Comparison of ENCODE assay signal across 21 mouse cellular contexts in genomic region chr15:31540513-31540802, GRCm38 (mm10). TPM values are rescaled to one million over a fixed set of nuclear protein-coding genes. Genes with fewer than 3 reads are reported as not detected.
DNase-seq lines count a peak whose midpoint lies in the region; ATAC-seq and TF ChIP-seq lines count a peak whose summit lies in the region.
"Had no signal": no experiment of that assay in that cellular context is flagged by ENCODE, and none has a peak within 500 bp of the region (broad histone marks: within the 10 kb centered on the region; RNA-seq: fewer than 3 reads in every experiment).

No protein-coding gene starts in this region.

- 28% methylated on average over 1 of the region's 1 CpGs for WGBS in kidney, adult 2 months
- WGBS in stomach, embryonic 15.5 days: 44% methylated on average over 1 of the region's 1 CpGs
- 26% methylated on average over 1 of the region's 1 CpGs for WGBS in stomach, postnatal 0 days
- WGBS in liver, embryonic 14.5 days (ENCODE audit: insufficient replicate concordance): 0% methylated on average over 1 of the region's 1 CpGs

- no peak overlapping the region for H3K9ac ChIP-seq in stomach, embryonic 15.5 days
- no peak overlapping the region for H3K9ac ChIP-seq in stomach, postnatal 0 days (ENCODE audit: low read length)
- peak overlapping the region; percentile 63 for H3K9ac ChIP-seq in liver, embryonic 14.5 days (replicated peaks)
- H3K9ac ChIP-seq: embryonic facial prominence, embryonic 12.5 days; forebrain, embryonic 13.5 days; hindbrain, embryonic 15.5 days; limb, embryonic 15.5 days; neural tube, embryonic 13.5 days had no signal

- no peak for TF ChIP-seq EP300 in stomach, postnatal 0 days (optimal IDR thresholded peaks at IDR 0.05)
- no peak for TF ChIP-seq EP300 in liver, embryonic 14.5 days (IDR thresholded peaks at IDR 0.05; ENCODE audit: low read depth)

- TF ChIP-seq CTCF in kidney, adult 2 months (conservative IDR thresholded peaks at IDR 0.05; ENCODE audit: insufficient read depth, insufficient read length, low read depth, low read length): no peak
- no peak for TF ChIP-seq CTCF in stomach, postnatal 0 days (IDR thresholded peaks at IDR 0.05; ENCODE audit: low read depth)
- no peak for TF ChIP-seq CTCF in liver, embryonic 14.5 days (IDR thresholded peaks at IDR 0.05; ENCODE audit: low read depth)

- no peak for DNase-seq in kidney, adult 2 months
- no peak for DNase-seq in kidney, postnatal 36 days
- no peak for DNase-seq in stomach, postnatal 0 days (ENCODE audit: low spot score)
- no peak for DNase-seq in liver, embryonic 14.5 days (ENCODE audit: low read depth in 3 of 3, low spot score in 3 of 3)
- no peak for DNase-seq in ovary, postnatal 10 days (ENCODE audit: low spot score)
- DNase-seq in kidney, adult 9 months: no peak
- DNase-seq: adrenal gland, postnatal 14 days; B cell, adult 2 months; cerebellum, adult 2 months; gastrocnemius, postnatal 25 days; kidney, postnatal 25 days; right cerebral cortex, postnatal 25 days; thymus, adult 18-20 months had no signal

- H3K27ac ChIP-seq in kidney, adult 2 months (ENCODE audit: insufficient read depth, low read depth, low read length): peak overlapping the region; percentile 68; the same call in 1 of the 2 replicates
- 0 out of 2 replicates have a peak overlapping the region, but pooled peaks have one; percentile 31 for H3K27ac ChIP-seq in stomach, embryonic 15.5 days
- H3K27ac ChIP-seq in stomach, postnatal 0 days (replicated peaks): no peak overlapping the region; the same call in 1 of the 2 replicates
- peak overlapping the region; percentile 83 for H3K27ac ChIP-seq in liver, embryonic 14.5 days
- H3K27ac ChIP-seq: embryonic facial prominence, embryonic 12.5 days; forebrain, embryonic 13.5 days; hindbrain, embryonic 15.5 days; limb, embryonic 15.5 days; neural tube, embryonic 13.5 days had no signal

- TF ChIP-seq POLR2A in kidney, adult 2 months (IDR thresholded peaks at IDR 0.05; ENCODE audit: low read depth, low read length): no peak

- H3K9me3 ChIP-seq in stomach, embryonic 15.5 days: no peaks in the 10 kb centered on the region
- no peaks in the 10 kb centered on the region for H3K9me3 ChIP-seq in stomach, postnatal 0 days (ENCODE audit: control insufficient read depth, low read length)
- H3K9me3 ChIP-seq in liver, embryonic 14.5 days (ENCODE audit: control insufficient read depth, low read length): no peaks in the 10 kb centered on the region
- H3K9me3 ChIP-seq: embryonic facial prominence, embryonic 12.5 days; forebrain, embryonic 13.5 days; hindbrain, embryonic 15.5 days; limb, embryonic 15.5 days; neural tube, embryonic 13.5 days had no signal

- no peaks in the 10 kb centered on the region for H3K36me3 ChIP-seq in kidney, adult 2 months (ENCODE audit: control insufficient read depth, insufficient read depth, low read length)
- no peaks in the 10 kb centered on the region for H3K36me3 ChIP-seq in stomach, embryonic 15.5 days
- H3K36me3 ChIP-seq in stomach, postnatal 0 days (ENCODE audit: control insufficient read depth, insufficient read depth, low read length): no peaks in the 10 kb centered on the region
- no peaks in the 10 kb centered on the region for H3K36me3 ChIP-seq in liver, embryonic 14.5 days (replicated peaks; ENCODE audit: control insufficient read depth, insufficient read depth, low read depth)
- H3K36me3 ChIP-seq: embryonic facial prominence, embryonic 12.5 days; hindbrain, embryonic 15.5 days; limb, embryonic 15.5 days; neural tube, embryonic 13.5 days had no signal

- H3K4me3 ChIP-seq in kidney, adult 2 months (ENCODE audit: insufficient read depth, low read depth, low read length): no peak overlapping the region
- no peak overlapping the region for H3K4me3 ChIP-seq in stomach, embryonic 15.5 days (replicated peaks)
- H3K4me3 ChIP-seq in stomach, postnatal 0 days (ENCODE audit: low read depth, low read length): no peak overlapping the region
- H3K4me3 ChIP-seq in liver, embryonic 14.5 days (ENCODE audit: insufficient read depth in 1 of 2, low read depth in 2 of 2, low read length in 2 of 2): peak overlapping the region; percentile 26 to 48
- H3K4me3 ChIP-seq: embryonic facial prominence, embryonic 12.5 days; forebrain, embryonic 13.5 days; hindbrain, embryonic 15.5 days; limb, embryonic 15.5 days; neural tube, embryonic 13.5 days had no signal

- peaks cover 39% of the 10 kb centered on the region for H3K4me1 ChIP-seq in kidney, adult 2 months (ENCODE audit: control insufficient read depth, insufficient read depth, low read length)
- H3K4me1 ChIP-seq in stomach, embryonic 15.5 days: peaks cover 19% of the 10 kb centered on the region
- H3K4me1 ChIP-seq in stomach, postnatal 0 days (replicated peaks; ENCODE audit: control insufficient read depth, insufficient read depth): peaks cover 3% of the 10 kb centered on the region; the same call in 1 of the 2 replicates
- peaks cover 44 to 61% of the 10 kb centered on the region in 2 experiments for H3K4me1 ChIP-seq in liver, embryonic 14.5 days (replicated peaks; ENCODE audit: control insufficient read depth in 2 of 2, insufficient read depth in 2 of 2, low read length in 1 of 2)

- no peaks in the 10 kb centered on the region for H3K27me3 ChIP-seq in kidney, adult 2 months (replicated peaks; ENCODE audit: control insufficient read depth, insufficient read depth, low read length)
- no peaks in the 10 kb centered on the region for H3K27me3 ChIP-seq in stomach, embryonic 15.5 days (replicated peaks)
- H3K27me3 ChIP-seq in stomach, postnatal 0 days (ENCODE audit: control insufficient read depth, insufficient read depth, low read length): no peaks in the 10 kb centered on the region
- H3K27me3 ChIP-seq in liver, embryonic 14.5 days (ENCODE audit: control insufficient read depth, insufficient read depth, low read length): no peaks in the 10 kb centered on the region
- H3K27me3 ChIP-seq: embryonic facial prominence, embryonic 12.5 days; forebrain, embryonic 13.5 days; hindbrain, embryonic 15.5 days; limb, embryonic 15.5 days; neural tube, embryonic 13.5 days had no signal

- no peak overlapping the region for H3K4me2 ChIP-seq in stomach, embryonic 15.5 days
- H3K4me2 ChIP-seq in stomach, postnatal 0 days (replicated peaks; ENCODE audit: low read depth): no peak overlapping the region
- peak overlapping the region; percentile 73 for H3K4me2 ChIP-seq in liver, embryonic 14.5 days (ENCODE audit: low read depth)
- H3K4me2 ChIP-seq: embryonic facial prominence, embryonic 12.5 days; forebrain, embryonic 13.5 days; hindbrain, embryonic 15.5 days; limb, embryonic 15.5 days; neural tube, embryonic 13.5 days had no signal

- no peak for ATAC-seq in stomach, embryonic 15.5 days (ENCODE audit: insufficient read depth, low FRiP score, low read depth)
- no peak for ATAC-seq in stomach, postnatal 0 days (ENCODE audit: low FRiP score, low TSS enrichment)
- ATAC-seq in liver, embryonic 14.5 days (ENCODE audit: insufficient read depth): peak; percentile 57
- ATAC-seq: activated CD4-positive, CD25-positive, alpha-beta regulatory T cell, adult 4 months; forebrain, embryonic 13.5 days; intestine, postnatal 0 days had no signal

RNA-seq across cellular contexts. Expression of gene March6, which starts 9.6 kb away (rescaled TPM):
- 36.1 and 46.6 TPM in 2 replicates for polyA plus RNA-seq in kidney, adult 2 months (2012; rRNA removed)
- 25.6 and 27.3 TPM in 2 replicates for polyA plus RNA-seq in stomach, embryonic 15.5 days (2015; fragmentation: Nextera tagmentation; extraction: Ambion mirVana)
- polyA plus RNA-seq in stomach, postnatal 0 days (2015; fragmentation: Nextera tagmentation; extraction: Ambion mirVana): 12.6 and 12.9 TPM in 2 replicates
- polyA plus RNA-seq in liver, embryonic 14.5 days (2012; rRNA removed): 6.9 and 9.0 TPM in 2 replicates
- polyA plus RNA-seq in liver, embryonic 14.5 days (2014; fragmentation: Nextera tagmentation; extraction: Ambion mirVana): 12.7 and 15.3 TPM in 2 replicates

RNA-seq across cellular contexts. Expression of gene Cmbl, which starts 24.7 kb away (rescaled TPM):
- polyA plus RNA-seq in kidney, adult 2 months (2012; rRNA removed): 343 and 361 TPM in 2 replicates
- polyA plus RNA-seq in stomach, embryonic 15.5 days (2015; fragmentation: Nextera tagmentation; extraction: Ambion mirVana): 16.2 and 17.3 TPM in 2 replicates
- 37.8 and 38.2 TPM in 2 replicates for polyA plus RNA-seq in stomach, postnatal 0 days (2015; fragmentation: Nextera tagmentation; extraction: Ambion mirVana)
- 5.1 and 5.5 TPM in 2 replicates for polyA plus RNA-seq in liver, embryonic 14.5 days (2012; rRNA removed)
- polyA plus RNA-seq in liver, embryonic 14.5 days (2014; fragmentation: Nextera tagmentation; extraction: Ambion mirVana): 5.0 and 6.8 TPM in 2 replicates

Comparison
In these comparisons a context has a peak if more than half of its experiments do, and no peak if none do; other contexts are left out.
1. H3K4me3 ChIP-seq: peak in liver, embryonic 14.5 days (2 of 2); none in kidney, adult 2 months (single experiment), stomach, embryonic 15.5 days (single experiment) and stomach, postnatal 0 days (single experiment).